Mouse (Mus musculus) spleen, adult 2 months (tissue): ENCODE data around the gene Exoc6.

Source experiments
- CTCF ChIP-seq: fragments of 200-500 bp; IDR thresholded peaks from 2 replicates; pipeline ENCODE4 v1.5.1; 2011; ENCODE audit warnings: mild to moderate bottlenecking, inconsistent platforms; ENCODE audit not compliant: insufficient read depth, insufficient read length, insufficient replicate concordance; ENCODE audit errors: extremely low read depth
- POLR2A ChIP-seq: fragments of 200-500 bp; IDR thresholded peaks from 2 replicates; pipeline ENCODE4 v1.6.1; 2011; ENCODE audit warnings: low read depth, low read length, inconsistent platforms

DNA sequence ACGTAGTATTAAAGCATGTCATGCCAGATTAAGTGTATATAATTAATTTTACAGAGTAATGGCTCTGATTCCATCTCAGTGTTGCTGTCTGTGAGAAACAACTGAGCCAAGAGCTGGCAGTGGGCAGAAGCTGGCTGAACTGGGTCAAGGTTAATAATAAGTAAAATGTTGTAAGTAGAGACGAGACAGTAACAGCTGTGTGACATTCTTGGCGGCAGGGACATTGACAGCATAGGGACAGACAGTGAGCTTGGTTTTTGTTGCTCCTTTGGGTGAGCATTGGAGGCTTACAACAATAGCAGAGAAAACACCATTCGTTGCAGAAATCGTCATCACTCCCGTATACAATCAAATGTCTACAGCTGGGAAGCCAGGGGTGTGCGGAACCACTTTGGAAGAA, 13.8 kb upstream of the Exoc6 start:
- TF ChIP-seq CTCF: no peak
- TF ChIP-seq POLR2A: no peak
